Mouse (Mus musculus) urinary bladder, adult 2 months (tissue): ENCODE measurements around the gene Ribc1. TPM values are rescaled to one million over a fixed set of nuclear protein-coding genes. Genes with fewer than 3 reads are reported as not detected.

ENCODE experiments used
- DNase-seq: peaks from one replicate; pipeline ENCODE4 v3.0.0; 2022; ENCODE audit warnings: low spot score
- polyA plus RNA-seq: library from polyadenylated mRNA; depleted of rRNA; stranded (reverse); fragments of >200 nt; gene quantifications from 2 replicates; pipeline ENCODE4 v1.2.3, GENCODE M21; 2012; rRNA removed

Gene Ribc1
- polyA plus RNA-seq, result 0.54 and 1.0 TPM in 2 replicates

GRCm38 (mm10) chrX:152016151-152017145, at the start of gene Ribc1, which contains the start of gene Smc1a:
TSS of gene Ribc1 (minus strand) at chrX:152016295.
TSS of gene Smc1a (plus strand) at chrX:152016428.
- peak; percentile 60 for DNase-seq

DNA sequence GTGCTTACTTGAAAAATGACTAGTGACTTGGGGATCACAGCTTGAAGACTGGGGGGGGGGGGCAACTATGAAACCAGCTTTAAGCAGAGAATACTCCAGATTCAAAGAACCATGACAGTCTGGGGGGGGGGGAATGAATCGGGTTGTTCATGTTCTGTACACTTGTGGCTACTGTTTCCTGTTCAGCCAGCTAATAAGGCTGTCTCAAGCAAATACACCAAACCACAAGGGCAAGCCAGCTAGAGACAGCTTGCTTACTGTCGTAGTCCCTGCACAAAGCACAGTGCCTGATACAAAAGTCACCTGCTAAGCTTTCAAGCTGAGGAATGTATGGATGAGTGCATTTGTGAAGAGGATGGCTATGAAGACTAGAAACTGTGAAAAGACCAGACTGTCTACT, 49.6 kb upstream of the Ribc1 start:
- DNase-seq, result no peak

DNA sequence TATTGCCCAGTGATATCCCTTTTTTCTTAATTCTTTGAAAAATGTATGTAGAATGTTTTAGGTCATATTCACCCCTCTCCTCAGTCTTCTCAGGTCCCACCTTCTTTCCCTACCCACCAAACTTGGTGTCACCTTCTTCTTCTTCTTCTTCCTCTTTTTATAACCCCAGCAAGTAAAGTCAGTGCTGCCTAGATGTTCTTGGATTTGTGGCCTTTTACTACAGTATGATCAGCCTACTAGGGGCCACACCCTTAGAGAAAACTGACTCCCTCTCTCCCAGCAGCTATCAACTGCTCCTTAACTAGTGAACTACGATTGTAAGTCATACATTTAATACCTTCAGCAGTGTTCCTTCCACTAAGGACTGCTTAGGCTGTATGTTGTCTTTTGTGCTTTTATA, 38.0 kb upstream of the Ribc1 start:
- DNase-seq, result no peak

DNA sequence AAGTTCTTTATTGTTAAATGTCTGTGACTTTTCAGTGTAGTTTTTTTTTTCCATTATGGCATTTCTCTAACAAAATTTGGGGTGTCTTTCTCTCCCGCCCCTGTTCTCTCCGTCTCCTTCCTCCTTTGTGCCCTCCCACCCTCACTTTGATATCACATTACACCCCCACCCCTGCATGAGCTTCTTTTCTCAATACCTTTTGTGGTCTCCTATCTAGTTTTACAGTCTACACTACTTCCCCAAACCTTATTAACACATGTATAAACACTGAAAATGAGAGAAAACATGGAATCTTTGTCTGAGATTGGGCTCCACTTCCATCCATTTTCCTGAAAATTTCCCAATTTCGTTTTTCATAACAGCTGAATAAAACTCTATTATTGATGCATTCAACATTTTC, 36.5 kb upstream of the Ribc1 start:
- no peak for DNase-seq

DNA sequence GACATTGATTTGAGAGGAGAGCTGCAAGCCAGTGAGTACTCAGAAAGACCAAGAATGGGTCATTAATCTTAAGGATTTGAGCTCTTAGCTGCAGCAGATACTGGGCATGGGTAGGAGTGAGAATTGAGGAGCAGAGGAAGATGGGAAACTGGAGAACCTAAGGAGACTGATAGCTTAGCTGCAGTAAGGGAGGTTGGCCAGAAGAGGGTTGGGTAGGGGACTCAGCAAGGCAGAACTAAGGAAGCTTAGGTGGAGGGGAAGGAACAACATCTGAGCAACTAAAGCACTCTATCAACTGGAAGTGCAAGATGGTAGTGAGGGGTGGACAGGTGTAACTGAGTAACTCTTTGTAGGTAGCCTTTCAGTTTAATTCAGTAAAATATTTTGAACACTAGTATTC, 31.1 kb upstream of the Ribc1 start:
- no peak for DNase-seq

DNA sequence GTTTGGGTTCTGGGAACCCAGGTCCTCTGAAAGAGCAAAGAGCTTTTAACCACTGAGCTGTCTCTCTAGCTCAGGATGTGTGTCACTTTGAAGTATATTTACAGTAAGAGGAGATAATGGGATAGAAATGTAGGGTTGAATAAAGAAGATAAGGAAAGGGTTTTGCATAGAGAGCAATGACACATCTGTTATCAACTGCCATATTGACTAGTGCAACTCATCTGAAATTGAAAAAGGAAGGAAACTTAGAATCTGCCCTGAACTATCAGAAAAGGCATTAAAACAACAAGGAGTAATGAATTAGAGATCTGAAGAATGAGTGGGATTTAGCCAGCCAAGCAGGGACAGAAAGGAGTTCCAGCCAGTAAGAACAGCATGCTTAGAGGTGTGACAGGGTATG, 23.8 kb upstream of the Ribc1 start:
- no peak for DNase-seq

- no peak for DNase-seq
These were observed 3.2 kb upstream of the Ribc1 start for GRCm38 (mm10) chrX:152019294-152019693.

GRCm38 (mm10) chrX:152017186-152017585, 1.1 kb upstream of the Ribc1 start:
- DNase-seq, result no peak

DNA sequence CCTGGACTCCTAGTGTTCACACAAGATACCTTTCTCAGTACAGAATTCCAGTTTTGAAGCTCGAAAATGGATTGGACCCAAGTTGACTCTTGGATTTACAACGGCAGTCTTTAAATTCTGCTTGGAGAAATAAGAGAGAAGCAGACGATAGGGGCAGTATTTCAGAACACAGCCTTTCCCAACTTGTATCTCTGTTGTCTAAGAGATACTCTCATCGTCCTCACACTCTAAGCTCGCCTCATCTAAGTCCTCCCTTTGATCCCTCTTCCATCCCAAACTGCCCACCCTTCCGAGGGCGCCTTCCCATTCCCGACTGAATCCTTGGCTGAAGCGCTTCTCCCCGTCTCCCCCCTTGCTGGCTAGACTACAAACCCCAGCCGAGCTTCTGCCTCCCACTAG, 344 bp downstream of the Ribc1 start:
- DNase-seq, result no peak

DNA sequence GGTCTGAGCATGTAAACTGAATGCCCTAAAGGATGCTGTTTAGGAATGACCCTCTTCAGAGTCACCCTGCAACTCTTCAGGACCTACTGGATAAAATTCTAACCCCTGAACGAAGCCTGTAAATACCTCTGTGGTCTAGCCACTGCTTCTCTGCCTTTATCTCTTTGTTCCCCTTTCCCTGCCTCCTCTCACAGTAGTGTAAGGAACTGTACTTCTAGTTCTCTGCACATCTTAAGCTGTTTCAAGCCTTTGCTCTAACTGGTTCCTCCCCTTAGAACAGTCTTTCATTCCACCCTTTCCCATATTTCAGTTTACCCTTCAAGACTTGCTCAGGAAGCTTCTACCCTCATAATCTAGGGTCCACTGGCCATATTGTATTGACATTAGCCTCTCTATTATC, 8.2 kb downstream of the Ribc1 start:
- DNase-seq, result no peak

DNA sequence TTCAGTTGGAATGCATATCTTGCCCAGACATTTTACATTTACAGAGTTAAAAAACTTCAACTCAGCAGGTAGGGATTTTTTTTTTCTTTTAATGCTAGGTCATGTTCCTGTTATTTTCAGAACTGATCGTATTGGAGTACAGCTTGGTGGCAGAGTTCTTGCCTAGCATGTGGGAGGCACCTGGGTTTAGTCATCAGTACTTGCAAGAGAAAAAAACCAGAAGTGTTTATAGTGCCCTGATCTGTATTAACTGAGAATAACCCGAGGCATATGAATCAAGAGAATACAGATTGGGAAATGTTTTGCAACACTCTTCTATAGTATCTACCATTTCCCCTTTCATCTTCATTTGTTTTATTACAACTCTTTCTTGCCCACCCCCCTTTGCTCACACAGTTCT, 13.2 kb downstream of the Ribc1 start:
- DNase-seq, result no peak

DNA sequence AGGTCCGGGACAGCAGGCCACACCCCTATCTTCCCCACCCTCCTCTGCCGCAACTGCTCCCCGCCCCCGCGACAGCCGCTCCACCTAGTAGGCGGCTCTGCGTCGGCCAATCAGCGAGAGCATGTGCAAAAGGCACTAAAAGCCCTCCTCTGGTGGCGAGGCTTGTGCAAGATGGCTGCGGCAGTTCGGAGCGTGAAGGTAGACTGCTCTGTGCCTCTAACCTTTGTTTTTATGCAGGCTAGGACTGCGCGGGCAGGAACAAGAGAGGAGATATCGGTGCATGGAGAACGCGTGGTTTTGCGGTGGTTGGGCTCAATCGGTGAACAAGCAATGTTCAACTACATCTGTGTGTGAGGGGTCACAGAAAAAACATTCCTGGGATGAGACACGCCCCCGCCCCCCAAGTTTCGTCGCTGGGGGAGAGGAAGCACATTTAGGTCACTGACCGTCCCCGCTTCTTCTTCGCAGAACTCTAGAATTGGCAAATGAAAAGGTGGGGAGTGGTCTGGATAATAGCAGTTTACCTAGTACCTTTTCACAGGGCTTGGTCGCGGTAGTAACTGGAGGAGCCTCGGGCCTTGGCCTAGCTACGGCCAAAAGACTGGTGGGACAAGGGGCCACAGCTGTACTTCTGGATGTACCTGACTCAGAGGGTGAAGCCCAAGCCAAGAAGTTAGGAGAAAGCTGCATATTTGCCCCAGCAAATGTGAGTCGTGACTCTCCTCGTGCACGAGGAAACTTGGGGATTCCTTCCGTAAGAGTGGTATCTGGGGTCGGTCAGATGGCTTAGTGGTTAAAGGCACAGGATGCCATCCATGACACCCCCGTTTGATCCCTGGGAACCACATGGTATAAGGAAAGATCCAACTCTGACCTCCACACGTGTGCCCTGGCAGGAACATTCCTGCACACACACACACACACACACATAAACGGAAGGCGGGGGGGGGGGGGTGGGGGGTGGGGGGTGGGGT, 14.1 kb downstream of the Ribc1 start, which contains the start of gene Hsd17b10:
Gene Hsd17b10 (plus strand): TSS at position 109 of the 974 bp plus-strand sequence.
- peak; percentile 55 for DNase-seq

DNA sequence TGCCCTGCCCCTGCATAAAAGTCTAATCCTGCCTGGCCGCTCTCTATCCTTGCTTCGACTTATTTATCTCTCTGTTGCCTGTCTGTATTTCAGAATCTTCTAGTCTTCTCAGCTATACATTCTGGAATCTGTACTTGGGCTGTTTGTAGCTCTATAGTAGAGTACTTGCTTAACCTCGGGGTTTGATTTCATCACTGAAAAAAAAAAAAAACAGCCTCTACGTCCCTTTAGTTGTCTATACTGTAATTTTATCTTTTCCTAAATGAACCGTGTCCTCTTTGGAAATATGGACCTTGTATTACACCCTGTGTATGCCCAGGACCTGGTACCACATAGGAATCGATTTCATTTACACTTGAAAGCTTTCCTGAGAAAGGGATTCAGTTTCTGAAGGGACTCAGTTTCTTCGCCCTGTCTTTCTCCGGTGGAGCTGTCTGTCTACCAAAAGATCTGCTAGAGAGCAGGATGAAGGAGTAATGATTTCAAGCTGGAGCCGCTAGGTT, 14.9 kb downstream of the Ribc1 start:
- DNase-seq, result no peak

GRCm38 (mm10) chrX:151999006-151999710, 16.9 kb downstream of the Ribc1 start:
- DNase-seq, result no peak

Other genes starting within 250 kb of the Ribc1 start
- 67.9 and 77.9 TPM in 2 replicates for gene Huwe1, start 215.5 kb downstream of the Ribc1 start, polyA plus RNA-seq
- gene Hsd17b10, start 14.4 kb downstream of the Ribc1 start, polyA plus RNA-seq, result 61.2 and 72.5 TPM in 2 replicates
- 40.7 and 48.5 TPM in 2 replicates for gene Smc1a, start 133 bp upstream of the Ribc1 start, polyA plus RNA-seq
- 8.3 and 10.7 TPM in 2 replicates for gene Iqsec2, start 128.0 kb upstream of the Ribc1 start, polyA plus RNA-seq
- gene Kdm5c, start 216.7 kb upstream of the Ribc1 start, polyA plus RNA-seq, result 29.3 and 35.1 TPM in 2 replicates